In the genomic region with DNA sequence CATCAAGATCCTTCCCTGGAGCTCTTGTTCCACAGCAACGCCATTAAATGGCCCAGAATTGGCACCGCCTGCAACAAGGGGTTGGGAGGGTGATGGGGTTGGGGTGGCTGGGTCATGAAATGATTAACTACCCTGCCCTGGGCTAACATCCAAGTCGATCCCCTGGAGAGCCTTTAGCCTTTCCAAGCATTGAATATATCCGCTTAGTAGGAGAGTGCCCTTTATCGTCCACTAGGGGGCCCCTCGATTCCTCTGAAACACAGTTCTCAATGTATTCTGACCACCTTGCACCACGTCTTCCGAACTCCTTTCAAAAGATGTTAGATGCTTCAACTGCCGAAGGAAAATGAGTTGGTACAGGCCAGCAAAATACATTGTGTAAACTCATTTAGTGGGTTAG, we compare ENCODE assay signal across 9 mouse cellular contexts. TPM values are rescaled to one million over a fixed set of nuclear protein-coding genes. Genes with fewer than 3 reads are reported as not detected.
DNase-seq lines count a peak whose midpoint lies in the region; ATAC-seq and TF ChIP-seq lines count a peak whose summit lies in the region.
"Had no signal": no experiment of that assay in that cellular context is flagged by ENCODE, and none has a peak within 500 bp of the region (broad histone marks: within the 10 kb centered on the region; RNA-seq: fewer than 3 reads in every experiment).

No protein-coding gene starts in this region.

- peaks cover 3% of the 10 kb centered on the region for H3K27me3 ChIP-seq in megakaryocyte, embryonic 14.5 days (replicated peaks)
- H3K27me3 ChIP-seq in stomach, postnatal 0 days (ENCODE audit: control insufficient read depth, insufficient read depth, low read length), result no peaks in the 10 kb centered on the region
- H3K27me3 ChIP-seq: midbrain, embryonic 12.5 days had no signal

- peak; percentile 73 for DNase-seq in CD4-positive, CD25-positive, alpha-beta regulatory T cell, adult 2 months (ENCODE audit: low read depth, low spot score)
- DNase-seq in urinary bladder, postnatal 25 days (ENCODE audit: low spot score), result peak; percentile 30
- DNase-seq in urinary bladder, postnatal 10 days (ENCODE audit: low spot score), result no peak
- peak; percentile 46 for DNase-seq in gastrocnemius, adult 2 months
- peak; percentile 88 to 90 for DNase-seq in kidney, postnatal 25 days
- DNase-seq in stomach, postnatal 0 days (ENCODE audit: low spot score), result peak; percentile 41

- 3% methylated on average over 9 of the region's 9 CpGs for WGBS in stomach, postnatal 0 days

- no peak for ATAC-seq in CD4-positive, CD25-positive, alpha-beta regulatory T cell, adult 4 months
- ATAC-seq in stomach, postnatal 0 days (ENCODE audit: low FRiP score, low TSS enrichment), result no peak

- intact Hi-C loops in gastrocnemius, adult 2 months (cut with DNase I), result loop anchor here (10.0 kb wide), 3 partner anchors 141 to 529 kb away; no protein-coding TSS in a partner anchor

- H3K4me2 ChIP-seq in stomach, postnatal 0 days (replicated peaks; ENCODE audit: low read depth), result no peak overlapping the region
- H3K4me2 ChIP-seq: midbrain, embryonic 12.5 days had no signal

- no peak overlapping the region for H3K9ac ChIP-seq in stomach, postnatal 0 days (ENCODE audit: low read length)
- H3K9ac ChIP-seq: midbrain, embryonic 12.5 days had no signal

- TF ChIP-seq CTCF in gastrocnemius, adult 2 months (IDR thresholded peaks at IDR 0.05), result peak; percentile 75
- TF ChIP-seq CTCF in stomach, postnatal 0 days (IDR thresholded peaks at IDR 0.05; ENCODE audit: low read depth), result peak; percentile 80

- peaks cover 30% of the 10 kb centered on the region for H3K4me1 ChIP-seq in megakaryocyte, embryonic 14.5 days
- H3K4me1 ChIP-seq in stomach, postnatal 0 days (replicated peaks; ENCODE audit: control insufficient read depth, insufficient read depth), result 0 out of 2 replicates have a peak, but pooled peaks cover 4% of the 10 kb centered on the region

- H3K36me3 ChIP-seq in megakaryocyte, embryonic 14.5 days (replicated peaks; ENCODE audit: low read length), result peaks cover 4% of the 10 kb centered on the region
- H3K36me3 ChIP-seq in stomach, postnatal 0 days (ENCODE audit: control insufficient read depth, insufficient read depth, low read length), result no peaks in the 10 kb centered on the region

- H3K9me3 ChIP-seq in megakaryocyte, embryonic 14.5 days, result no peaks in the 10 kb centered on the region
- H3K9me3 ChIP-seq in stomach, postnatal 0 days (ENCODE audit: control insufficient read depth, low read length), result no peaks in the 10 kb centered on the region
- H3K9me3 ChIP-seq: midbrain, embryonic 12.5 days had no signal

- no peak overlapping the region for H3K4me3 ChIP-seq in gastrocnemius, adult 2 months
- H3K4me3 ChIP-seq in megakaryocyte, embryonic 14.5 days (replicated peaks), result peak overlapping the region; percentile 65
- H3K4me3 ChIP-seq in stomach, postnatal 0 days (ENCODE audit: low read depth, low read length), result no peak overlapping the region
- H3K4me3 ChIP-seq: midbrain, embryonic 12.5 days had no signal

- no peak overlapping the region for H3K27ac ChIP-seq in gastrocnemius, adult 2 months
- H3K27ac ChIP-seq in stomach, postnatal 0 days (replicated peaks), result no peak overlapping the region
- H3K27ac ChIP-seq: midbrain, embryonic 12.5 days had no signal

- no peak for TF ChIP-seq EP300 in stomach, postnatal 0 days (optimal IDR thresholded peaks at IDR 0.05)

RNA-seq across cellular contexts. Expression of gene Mettl2, which starts 2.2 kb away (rescaled TPM):
- polyA plus RNA-seq in CD4-positive, CD25-positive, alpha-beta regulatory T cell, adult 4 months (2017; shearing (Covaris generic)), result 10 to 100 TPM; 17.6 to 20.1 TPM
- 1 to 10 TPM; 7.8 to 8.4 TPM for total RNA-seq in gastrocnemius, adult 2 months (2021)
- polyA plus RNA-seq in megakaryocyte, embryonic 14.5 days (2012; ENCODE audit: insufficient read depth, low replicate concordance), result 2.8 and 3.7 TPM in 2 replicates
- 14.9 and 15.0 TPM in 2 replicates for polyA plus RNA-seq in stomach, postnatal 0 days (2015; fragmentation: Nextera tagmentation; extraction: Ambion mirVana)

RNA-seq across cellular contexts. Expression of gene Gm10842, which starts 22.7 kb away (rescaled TPM):
- polyA plus RNA-seq in CD4-positive, CD25-positive, alpha-beta regulatory T cell, adult 4 months (2017; shearing (Covaris generic)), result not detected
- total RNA-seq in gastrocnemius, adult 2 months (2021), result not detected
- not detected in 2 replicates for polyA plus RNA-seq in megakaryocyte, embryonic 14.5 days (2012; ENCODE audit: insufficient read depth, low replicate concordance)
- not detected in 2 replicates for polyA plus RNA-seq in stomach, postnatal 0 days (2015; fragmentation: Nextera tagmentation; extraction: Ambion mirVana)
- polyA plus RNA-seq: midbrain, embryonic 12.5 days had no signal

RNA-seq across cellular contexts. Expression of gene Tlk2, which starts 54.6 kb away (rescaled TPM):
- polyA plus RNA-seq in CD4-positive, CD25-positive, alpha-beta regulatory T cell, adult 4 months (2017; shearing (Covaris generic)), result 10 to 100 TPM; 12.6 to 24.4 TPM
- 10 to 100 TPM; 42.1 to 44.7 TPM for total RNA-seq in gastrocnemius, adult 2 months (2021)
- 4.4 and 5.8 TPM in 2 replicates for polyA plus RNA-seq in megakaryocyte, embryonic 14.5 days (2012; ENCODE audit: insufficient read depth, low replicate concordance)
- 7.4 and 8.4 TPM in 2 replicates for polyA plus RNA-seq in stomach, postnatal 0 days (2015; fragmentation: Nextera tagmentation; extraction: Ambion mirVana)
